In genomic region chr4:99657430-99657820, GRCm38 (mm10) we compare ENCODE assay signal across 8 mouse cellular contexts. TPM values are rescaled to one million over a fixed set of nuclear protein-coding genes. Genes with fewer than 3 reads are reported as not detected.
A peak's percentile ranks its signal among the peaks of the same experiment; 100 is the strongest.
DNase-seq lines count a peak whose midpoint lies in the region; ATAC-seq lines count a peak whose summit lies in the region.

No protein-coding gene starts in this region.

- peaks cover 95% of the 10 kb centered on the region for H3K27me3 ChIP-seq in megakaryocyte, embryonic 14.5 days (replicated peaks)
- H3K27me3 ChIP-seq in liver, embryonic 15.5 days: peaks cover 99% of the 10 kb centered on the region

- peak overlapping the region; percentile 48 for H3K4me2 ChIP-seq in liver, embryonic 15.5 days

- H3K27ac ChIP-seq in liver, embryonic 15.5 days (replicated peaks): no peak overlapping the region

- DNase-seq in adrenal gland, postnatal 25 days: peak; percentile 5
- no peak for DNase-seq in adrenal gland, postnatal 10 days
- DNase-seq in testis, postnatal 10 days (ENCODE audit: low spot score): peak; percentile 45
- DNase-seq in urinary bladder, adult 18-20 months (ENCODE audit: low spot score in 2 of 2): no peak
- DNase-seq in spleen, postnatal 36 days (ENCODE audit: low spot score in 2 of 2): no peak

- ATAC-seq in megakaryocyte, adult 5-6 weeks (ENCODE audit: poor library complexity, severe bottlenecking): no peak
- no peak; the same call in 1 of the 2 replicates for ATAC-seq in liver, embryonic 15.5 days (ENCODE audit: insufficient read depth)

- H3K9me3 ChIP-seq in megakaryocyte, embryonic 14.5 days: peaks cover 31% of the 10 kb centered on the region
- no peaks in the 10 kb centered on the region for H3K9me3 ChIP-seq in liver, embryonic 15.5 days (replicated peaks)

- H3K36me3 ChIP-seq in megakaryocyte, embryonic 14.5 days (replicated peaks; ENCODE audit: low read length): no peaks in the 10 kb centered on the region
- no peaks in the 10 kb centered on the region for H3K36me3 ChIP-seq in liver, embryonic 15.5 days (replicated peaks)

- peaks cover 62% of the 10 kb centered on the region for H3K4me1 ChIP-seq in megakaryocyte, embryonic 14.5 days
- peaks cover 17% of the 10 kb centered on the region for H3K4me1 ChIP-seq in liver, embryonic 15.5 days (replicated peaks)

- peak overlapping the region; percentile 38 for H3K4me3 ChIP-seq in megakaryocyte, embryonic 14.5 days (replicated peaks)
- H3K4me3 ChIP-seq in liver, embryonic 15.5 days (replicated peaks): peak overlapping the region; percentile 29

- no peak overlapping the region for H3K9ac ChIP-seq in liver, embryonic 15.5 days

- WGBS in liver, embryonic 15.5 days (ENCODE audit: insufficient replicate concordance): under 1% methylated on average over 57 of the region's 62 CpGs

RNA-seq across cellular contexts. Expression of gene Foxd3, which starts 1.3 kb away (rescaled TPM):
- total RNA-seq in adrenal gland, postnatal 25 days (2021): 0.49 and 1.0 TPM in 2 replicates
- total RNA-seq in adrenal gland, postnatal 10 days (2021): 1 to 10 TPM; 2.4 to 3.5 TPM
- not detected in 2 replicates for polyA plus RNA-seq in megakaryocyte, embryonic 14.5 days (2012; ENCODE audit: insufficient read depth, low replicate concordance)
- total RNA-seq in megakaryocyte, adult 5-6 weeks (2015): not detected in 2 replicates
- total RNA-seq in megakaryocyte, adult 5-6 weeks (2017): not detected in 2 replicates
- not detected in 2 replicates for polyA plus RNA-seq in liver, embryonic 15.5 days (2015; fragmentation: Nextera tagmentation; extraction: Ambion mirVana)

RNA-seq across cellular contexts. Expression of gene Alg6, which starts 58.0 kb away (rescaled TPM):
- total RNA-seq in adrenal gland, postnatal 25 days (2021): 10.5 and 13.9 TPM in 2 replicates
- 10 to 100 TPM in 1 of 2 experiments, 1 to 10 TPM in 1; 9.8 to 11.8 TPM for total RNA-seq in adrenal gland, postnatal 10 days (2021)
- not detected in 2 replicates for polyA plus RNA-seq in megakaryocyte, embryonic 14.5 days (2012; ENCODE audit: insufficient read depth, low replicate concordance)
- 13.0 and 17.3 TPM in 2 replicates for total RNA-seq in megakaryocyte, adult 5-6 weeks (2015)
- total RNA-seq in megakaryocyte, adult 5-6 weeks (2017): 7.1 and 14.6 TPM in 2 replicates
- polyA plus RNA-seq in liver, embryonic 15.5 days (2015; fragmentation: Nextera tagmentation; extraction: Ambion mirVana): 10.3 and 11.1 TPM in 2 replicates

Comparison
In these comparisons a context has a peak if more than half of its experiments do, and no peak if none do; other contexts are left out.
1. DNase-seq: peak in adrenal gland, postnatal 25 days (single experiment) and testis, postnatal 10 days (single experiment); none in adrenal gland, postnatal 10 days (single experiment), urinary bladder, adult 18-20 months (0 of 2) and spleen, postnatal 36 days (0 of 2).